Mouse (Mus musculus) skeletal muscle tissue, postnatal 0 days (tissue): ENCODE results near the gene Olfr461. TPM values are rescaled to one million over a fixed set of nuclear protein-coding genes. Genes with fewer than 3 reads are reported as not detected.

Experiments used
- polyA plus RNA-seq: library from polyadenylated mRNA; unstranded; fragments of >200 nt; fragmentation: Nextera tagmentation; extraction: Ambion mirVana; gene quantifications from 2 replicates; pipeline ENCODE4 v1.2.1, GENCODE M21; 2015

The Olfr461 gene
- polyA plus RNA-seq: not detected in 2 replicates

DNA sequence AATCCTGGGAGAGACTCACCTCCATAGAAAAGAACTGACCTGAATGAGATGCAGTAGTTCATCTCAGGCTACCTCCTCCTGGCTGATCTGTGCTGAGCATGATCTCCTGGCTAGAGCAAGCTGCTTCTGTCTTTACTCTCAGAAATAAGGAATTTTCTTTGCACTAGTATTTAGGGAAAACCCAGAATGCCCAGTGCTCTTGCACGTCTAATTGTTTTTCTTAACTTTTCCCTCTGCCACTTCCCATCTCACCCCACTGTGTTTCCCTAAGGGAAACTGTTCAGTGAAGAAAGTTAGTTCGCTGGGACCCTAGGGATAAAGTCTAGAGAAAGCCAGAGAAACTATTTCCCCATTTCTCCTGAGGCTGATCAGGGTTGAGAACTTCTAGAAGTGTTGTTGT, at the start of gene Olfr461:
Gene Olfr461 (minus strand): TSS at position 101 of the 400 bp plus-strand sequence.

DNA sequence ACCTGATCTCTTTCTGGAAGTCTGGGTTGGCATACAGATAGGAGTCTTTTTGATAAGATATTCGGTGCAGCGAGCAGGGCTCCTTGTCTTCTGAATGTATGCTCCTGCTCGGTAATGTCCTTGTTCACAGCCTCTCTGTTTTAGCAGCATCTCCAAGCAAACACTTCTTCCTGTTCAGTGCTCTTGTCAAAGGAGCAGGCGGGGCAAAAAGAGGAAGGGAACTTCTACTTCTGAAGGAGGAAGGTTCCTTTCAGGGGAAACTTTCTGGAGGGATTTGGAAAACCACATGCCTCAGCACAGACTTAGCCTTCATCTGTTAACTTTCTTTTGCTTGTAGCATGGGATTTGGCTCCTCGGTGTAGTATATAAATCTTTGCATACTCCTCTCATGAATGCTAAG, 30.8 kb upstream of the Olfr461 start, which contains the start of gene Clec5a:
Gene Clec5a (minus strand): TSS at position 177 of the 400 bp plus-strand sequence.

DNA sequence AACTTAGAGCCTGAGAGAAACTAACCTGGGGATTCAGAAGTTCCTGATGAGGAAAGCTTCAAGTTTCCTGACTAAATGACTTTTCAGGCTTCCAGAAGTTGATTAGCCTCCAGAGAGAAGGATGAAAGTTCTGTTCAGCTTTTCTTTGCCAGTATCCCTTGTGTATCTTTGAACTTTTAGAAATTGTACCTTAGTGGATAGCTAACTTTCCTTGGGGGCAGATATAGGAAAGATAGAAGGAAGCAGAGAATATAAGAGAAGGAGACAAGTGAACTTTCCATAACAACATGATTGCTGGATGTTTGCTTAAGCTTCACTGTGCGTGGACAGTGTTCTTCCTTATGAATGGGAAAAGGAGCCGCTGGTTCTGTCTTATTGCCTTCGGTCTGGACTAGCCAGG, 14.3 kb upstream of the Olfr461 start, which contains the start of gene Olfr460:
Gene Olfr460 (plus strand): TSS at position 301 of the 400 bp plus-strand sequence.

DNA sequence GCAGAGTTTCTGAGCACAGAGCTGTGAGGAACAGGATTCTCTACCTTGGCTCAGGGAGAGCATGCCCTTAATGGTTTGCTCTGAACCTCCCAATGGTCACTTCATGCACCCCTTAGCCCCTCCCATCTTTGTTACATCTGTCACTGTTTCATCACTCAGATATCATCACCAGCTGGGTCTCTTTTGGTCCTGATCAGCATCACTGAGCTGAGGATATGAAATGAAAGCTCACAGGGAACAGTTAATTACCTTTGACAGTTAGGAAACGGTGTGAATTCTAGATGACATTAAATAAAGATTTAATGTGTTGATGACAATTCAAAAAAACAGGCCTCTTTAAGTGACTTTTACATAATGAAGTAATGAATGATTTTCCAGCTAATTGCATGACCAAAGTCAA, 35.4 kb downstream of the Olfr461 start, which contains the start of gene Prss37:
Gene Prss37 (minus strand): TSS at position 101 of the 400 bp plus-strand sequence.

DNA sequence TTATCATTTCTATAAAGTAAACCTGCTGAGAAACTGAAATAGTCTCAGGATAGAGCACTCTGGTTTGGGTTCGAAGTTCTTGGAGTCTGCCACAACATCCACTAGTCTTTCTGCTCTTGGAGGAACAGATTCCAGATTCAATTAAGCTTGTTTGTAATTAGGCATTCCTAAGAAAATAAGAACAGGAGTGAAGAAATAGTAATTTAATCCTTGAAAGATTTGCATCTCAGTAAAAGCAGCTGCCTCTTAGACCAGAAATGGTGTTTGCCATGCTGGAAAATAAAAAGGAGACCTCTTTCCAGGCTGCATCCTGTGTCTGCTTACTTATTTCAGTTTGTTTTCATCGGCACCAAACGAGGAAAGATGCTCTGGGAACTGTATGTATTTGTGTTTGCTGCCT, 61.6 kb downstream of the Olfr461 start, which contains the start of gene Tas2r108:
Gene Tas2r108 (plus strand): TSS at position 301 of the 400 bp plus-strand sequence.

Other genes with a start within 250 kb of the Olfr461 start
- 16.7 and 18.8 TPM in 2 replicates for gene Agk, start 229.9 kb downstream of the Olfr461 start, polyA plus RNA-seq
- gene E330009J07Rik, start 118.9 kb downstream of the Olfr461 start, polyA plus RNA-seq: 1.4 and 1.6 TPM in 2 replicates
- not detected in 2 replicates for gene Wee2, start 116.0 kb downstream of the Olfr461 start, polyA plus RNA-seq
- gene Ssbp1, start 83.7 kb downstream of the Olfr461 start, polyA plus RNA-seq: 97.5 TPM in 2 replicates
- not detected in 2 replicates for gene Tas2r137, start 63.8 kb downstream of the Olfr461 start, polyA plus RNA-seq
- not detected in 2 replicates for gene Tas2r108, start 61.5 kb downstream of the Olfr461 start, polyA plus RNA-seq
- not detected in 2 replicates for gene Prss37, start 35.5 kb downstream of the Olfr461 start, polyA plus RNA-seq
- gene Olfr460, start 14.4 kb upstream of the Olfr461 start, polyA plus RNA-seq: not detected in 2 replicates
- gene Clec5a, start 30.8 kb upstream of the Olfr461 start, polyA plus RNA-seq: 0.64 and 1.7 TPM in 2 replicates
- not detected in 2 replicates for gene Tas2r138, start 58.3 kb upstream of the Olfr461 start, polyA plus RNA-seq
- 0.19 and 0.21 TPM in 2 replicates for gene Mgam, start 73.8 kb upstream of the Olfr461 start, polyA plus RNA-seq